Mouse (Mus musculus) activated CD4-positive, CD25-positive, alpha-beta regulatory T cell, adult 9 weeks (primary cell): ENCODE measurements around the gene Gm5941. TPM values are rescaled to one million over a fixed set of nuclear protein-coding genes. Genes with fewer than 3 reads are reported as not detected.

Experiments used
- polyA plus RNA-seq: library from polyadenylated mRNA; unstranded; fragments of 100-300 nt; shearing (Covaris generic); gene quantifications from one replicate; pipeline ENCODE4 v1.2.1, GENCODE M21; 2017

The Gm5941 gene
- not detected for polyA plus RNA-seq

GRCm38 (mm10) chrX:92489649-92490048 lies at the start of gene Gm5941:
Gene Gm5941 (plus strand): TSS chrX:92489949.

Other genes starting within 250 kb of the Gm5941 start
- gene Mageb18, start 109.6 kb downstream of the Gm5941 start, polyA plus RNA-seq, result not detected